Mouse (Mus musculus) midbrain, embryonic 14.5 days (tissue): ENCODE measurements around the gene Dnajc15. TPM values are rescaled to one million over a fixed set of nuclear protein-coding genes. Genes with fewer than 3 reads are reported as not detected.

ENCODE experiments used
- ATAC-seq: fragments of 200-750 bp; cut with Nextera tagmentation; 2 replicates; pipeline ENCODE4 v1.8.0; 2017; ENCODE audit warnings: moderate number of reproducible peaks, moderate library complexity; ENCODE audit not compliant: low FRiP score, low TSS enrichment
- DNase-seq: peaks from one replicate; pipeline ENCODE4 v3.0.0-alpha.2; 2015
- H3K27ac ChIP-seq: fragments of 300-500 bp; sonication (generic); replicated peaks from 2 replicates; pipeline ENCODE4 v1.5.1; 2014; ENCODE audit warnings: mild to moderate bottlenecking, low read depth, low read length, moderate library complexity
- H3K27me3 ChIP-seq: fragments of 300-500 bp; sonication (generic); 2 replicates; pipeline ENCODE4 v1.6.1; 2014; ENCODE audit warnings: low read length, control low read depth, mixed read lengths; ENCODE audit not compliant: control insufficient read depth, insufficient read depth
- H3K36me3 ChIP-seq: fragments of 300-500 bp; sonication (generic); 2 replicates; pipeline ENCODE4 v1.6.1; 2014; ENCODE audit warnings: low read length, control low read depth; ENCODE audit not compliant: control insufficient read depth, insufficient read depth
- H3K4me1 ChIP-seq: fragments of 300-500 bp; sonication (generic); 2 replicates; pipeline ENCODE4 v1.6.1; 2014; ENCODE audit warnings: mild to moderate bottlenecking, antibody characterized with exemption, low read length, control low read depth; ENCODE audit not compliant: control insufficient read depth, insufficient read depth
- H3K4me2 ChIP-seq: fragments of 300-500 bp; sonication (generic); 2 replicates; pipeline ENCODE4 v1.6.1; 2014; ENCODE audit warnings: mild to moderate bottlenecking, low read length, moderate library complexity
- H3K4me3 ChIP-seq: fragments of 300-500 bp; sonication (generic); replicated peaks from 2 replicates; pipeline ENCODE4 v1.5.1; 2014; ENCODE audit warnings: low read depth, low read length
- H3K9ac ChIP-seq: fragments of 300-500 bp; sonication (generic); replicated peaks from 2 replicates; pipeline ENCODE4 v1.6.1; 2014; ENCODE audit warnings: mild to moderate bottlenecking, low read length, moderate library complexity
- H3K9me3 ChIP-seq: fragments of 300-500 bp; sonication (generic); 2 replicates; pipeline ENCODE4 v1.6.1; 2016; ENCODE audit warnings: low read length, control low read depth, mixed read lengths; ENCODE audit not compliant: control insufficient read depth
- WGBS: fragments of 180-500 bp; shearing (Covaris S2); extraction: QIAGEN DNeasy Blood & Tissue Kit; methylation state at CpG from one replicate; pipeline ENCODE4 v1.1.7; 2014; 5-methylcytosine and 5-hydroxymethylcytosine counted together
- polyA plus RNA-seq: library from polyadenylated mRNA; unstranded; fragments of >200 nt; fragmentation: Nextera tagmentation; extraction: Ambion mirVana; gene quantifications from 2 replicates; pipeline ENCODE4 v1.2.1, GENCODE M21; 2014

Dnajc15 gene
- polyA plus RNA-seq, 1 experiment from 2014 or later: 87.6 TPM

DNA sequence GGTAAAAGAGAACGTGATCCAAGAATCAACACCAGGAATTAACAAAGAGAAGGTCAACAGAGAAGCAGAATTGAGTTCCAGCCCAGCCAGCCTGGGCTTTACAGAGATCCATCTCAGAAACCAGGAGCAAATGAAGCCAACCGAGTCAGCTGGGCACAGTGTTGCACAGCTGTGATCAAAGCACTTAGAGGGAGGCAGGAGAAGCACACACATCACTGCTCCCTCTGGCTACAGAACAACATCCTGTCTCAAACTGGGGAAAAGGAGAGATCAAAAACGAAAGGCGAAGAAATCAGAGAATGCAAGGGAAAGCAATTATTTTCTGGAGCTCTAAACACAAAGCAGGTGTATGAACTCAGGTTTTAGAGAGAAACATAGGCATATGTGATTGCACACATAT, 28.7 kb downstream of the Dnajc15 start:
- Histone ChIP-seq H3K4me2 (no peak overlapping the region), H3K27me3 (no peaks in the 10 kb centered on the region), H3K4me3 (no peak overlapping the region), H3K27ac (no peak overlapping the region), H3K36me3 (no peaks in the 10 kb centered on the region), H3K9ac (no peak overlapping the region), H3K4me1 (no peaks in the 10 kb centered on the region), H3K9me3 (no peaks in the 10 kb centered on the region)
- DNase-seq (no peak), ATAC-seq (no peak)
- WGBS: 54% methylated on average over 4 of the region's 4 CpGs

DNA sequence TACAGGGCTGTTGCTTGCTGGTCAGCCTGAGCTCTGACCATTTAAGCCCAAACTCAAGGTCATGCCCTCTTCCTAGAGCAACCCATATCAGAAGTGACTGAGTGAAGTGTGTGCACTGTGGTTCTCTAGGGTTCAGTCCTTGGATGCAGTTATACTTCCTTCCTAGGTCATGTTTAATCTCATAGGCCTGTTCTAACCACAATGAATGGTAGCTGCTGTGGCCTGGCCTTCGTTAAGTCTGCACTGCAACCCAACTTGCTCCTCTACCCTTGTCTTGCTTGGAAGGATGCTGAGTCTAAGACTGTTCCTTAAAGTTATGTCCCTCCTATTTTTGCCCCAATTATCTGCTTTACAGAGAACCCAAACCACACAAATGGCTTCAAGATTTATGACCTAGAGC, 29.4 kb downstream of the Dnajc15 start:
- Histone ChIP-seq H3K9me3 (no peaks in the 10 kb centered on the region), H3K27me3 (no peaks in the 10 kb centered on the region), H3K36me3 (no peaks in the 10 kb centered on the region), H3K4me3 (no peak overlapping the region), H3K27ac (no peak overlapping the region), H3K4me1 (no peaks in the 10 kb centered on the region), H3K4me2 (no peak overlapping the region), H3K9ac (no peak overlapping the region)
- 84% methylated on average over 1 of the region's 1 CpGs for WGBS
- ATAC-seq (no peak), DNase-seq (no peak)

DNA sequence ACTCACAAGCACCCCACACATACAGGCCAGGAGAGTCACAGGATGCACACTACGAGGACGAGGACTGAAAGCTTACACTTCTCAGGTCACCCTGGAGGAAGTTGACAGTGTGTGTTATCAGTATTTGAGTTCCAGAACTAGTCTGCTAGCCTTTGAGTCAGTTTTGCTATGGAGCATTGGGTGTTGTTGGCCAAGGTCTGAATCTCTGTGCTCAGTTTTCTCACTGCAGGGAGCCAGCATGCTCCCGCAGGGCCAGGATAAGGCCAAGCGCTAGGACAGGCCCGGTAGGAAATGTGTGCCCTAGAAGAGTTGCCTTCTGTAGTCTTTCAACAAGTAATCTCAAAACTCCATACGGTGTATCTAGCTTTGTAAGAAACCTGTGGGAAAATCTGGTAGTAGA, 34.4 kb downstream of the Dnajc15 start:
- Histone ChIP-seq H3K4me2 (no peak overlapping the region), H3K4me3 (no peak overlapping the region), H3K27me3 (no peaks in the 10 kb centered on the region), H3K27ac (no peak overlapping the region), H3K9me3 (no peaks in the 10 kb centered on the region), H3K36me3 (no peaks in the 10 kb centered on the region), H3K9ac (no peak overlapping the region), H3K4me1 (no peaks in the 10 kb centered on the region)
- ATAC-seq (no peak), DNase-seq (no peak)
- 88% methylated on average over 6 of the region's 6 CpGs for WGBS

DNA sequence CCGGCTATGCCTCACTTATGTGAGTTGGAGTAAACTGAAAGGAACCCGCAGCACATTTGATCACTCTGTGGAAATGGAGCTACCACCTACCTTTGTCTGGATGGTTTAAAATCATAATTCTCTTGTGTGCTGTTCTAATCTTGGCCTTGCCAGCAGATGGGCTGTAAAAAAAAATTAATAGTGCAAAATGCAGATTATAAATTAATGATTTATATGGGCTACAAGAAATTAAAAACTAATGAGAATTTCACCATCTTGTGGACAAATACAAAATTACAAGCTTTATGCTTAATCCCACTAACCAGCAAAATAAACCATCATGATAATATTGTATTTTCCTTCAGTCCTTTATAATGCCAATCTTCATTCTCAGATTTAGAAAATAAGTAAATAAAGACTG, 34.8 kb downstream of the Dnajc15 start:
- Histone ChIP-seq H3K9me3 (no peaks in the 10 kb centered on the region), H3K4me3 (no peak overlapping the region), H3K4me2 (no peak overlapping the region), H3K36me3 (no peaks in the 10 kb centered on the region), H3K27me3 (no peaks in the 10 kb centered on the region), H3K4me1 (no peaks in the 10 kb centered on the region), H3K9ac (no peak overlapping the region), H3K27ac (no peak overlapping the region)
- WGBS: 93% methylated on average over 2 of the region's 2 CpGs
- DNase-seq: peak; percentile 63
- ATAC-seq: no peak

DNA sequence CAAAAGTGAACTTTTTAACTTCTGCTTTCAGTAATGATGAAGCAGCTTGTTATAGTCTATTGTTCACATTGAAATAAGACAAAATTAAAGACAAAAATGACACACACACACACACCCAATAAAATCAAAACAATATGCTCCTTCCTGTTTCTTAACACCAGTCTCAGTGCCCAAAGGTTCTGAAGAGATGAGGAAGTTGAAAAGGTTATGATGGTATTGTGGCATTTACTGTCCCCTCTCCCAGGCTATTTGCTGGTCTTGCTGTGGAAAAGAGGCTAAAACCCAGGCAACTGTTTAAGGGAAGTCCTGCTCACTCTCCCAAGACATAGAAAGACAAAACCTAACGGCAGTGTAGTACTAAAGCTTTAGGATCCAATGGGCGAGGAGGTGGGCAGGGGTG, 38.1 kb downstream of the Dnajc15 start:
- no peak overlapping the region for H3K9ac ChIP-seq
- H3K27ac ChIP-seq: no peak overlapping the region
- no peaks in the 10 kb centered on the region for H3K36me3 ChIP-seq
- H3K4me1 ChIP-seq: no peaks in the 10 kb centered on the region
- no peak overlapping the region for H3K4me2 ChIP-seq
- WGBS: 86% methylated on average over 2 of the region's 2 CpGs
- H3K27me3 ChIP-seq: no peaks in the 10 kb centered on the region
- DNase-seq (no peak), ATAC-seq (no peak)
- no peak overlapping the region for H3K4me3 ChIP-seq
- H3K9me3 ChIP-seq: no peaks in the 10 kb centered on the region

DNA sequence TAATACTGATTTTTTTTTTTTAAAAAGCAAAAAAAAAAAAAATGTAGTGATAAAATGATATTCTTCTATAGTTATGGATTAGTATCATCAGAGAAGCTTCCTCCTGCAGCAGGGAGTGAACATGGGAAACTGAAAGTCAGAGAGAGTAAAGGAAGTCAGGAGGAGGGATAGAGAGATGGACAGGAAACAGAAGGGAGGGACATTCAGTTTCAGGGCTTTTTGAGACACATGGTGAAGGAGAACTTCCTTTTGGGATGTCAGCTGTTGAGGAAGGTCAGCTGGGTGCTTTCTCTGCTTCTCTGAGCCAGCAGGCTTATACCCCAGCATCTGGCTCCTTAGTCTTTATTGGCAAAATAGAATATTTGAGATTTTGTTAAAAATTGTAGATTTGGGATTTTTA, 42.6 kb downstream of the Dnajc15 start:
- Histone ChIP-seq H3K27ac (no peak overlapping the region), H3K4me2 (no peak overlapping the region), H3K36me3 (no peaks in the 10 kb centered on the region), H3K9me3 (no peaks in the 10 kb centered on the region), H3K4me3 (no peak overlapping the region), H3K27me3 (no peaks in the 10 kb centered on the region), H3K9ac (no peak overlapping the region), H3K4me1 (no peaks in the 10 kb centered on the region)
- DNase-seq (no peak), ATAC-seq (no peak)

DNA sequence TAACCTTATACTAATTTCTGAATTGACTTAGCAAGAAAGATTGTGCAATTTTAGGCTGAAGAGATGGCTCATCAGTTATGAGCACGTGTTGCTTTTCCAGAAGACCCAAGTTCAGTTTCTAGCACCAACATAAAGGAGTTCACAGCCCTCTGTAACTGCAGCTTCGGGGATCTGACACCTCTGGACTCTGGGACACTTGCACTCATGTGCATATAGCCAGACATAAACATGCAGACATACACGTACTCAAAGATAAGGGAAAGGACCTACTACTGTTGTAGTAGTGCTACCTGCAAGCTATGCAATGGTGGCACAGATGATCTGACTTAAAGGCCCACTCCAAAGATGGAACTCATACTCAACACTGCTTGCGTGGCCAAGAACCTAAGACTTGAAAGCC, 43.0 kb downstream of the Dnajc15 start:
- no peaks in the 10 kb centered on the region for H3K9me3 ChIP-seq
- H3K9ac ChIP-seq: no peak overlapping the region
- H3K27ac ChIP-seq: no peak overlapping the region
- DNase-seq (no peak), ATAC-seq (no peak)
- WGBS: 92% methylated on average over 4 of the region's 4 CpGs
- no peaks in the 10 kb centered on the region for H3K4me1 ChIP-seq
- H3K4me3 ChIP-seq: no peak overlapping the region
- H3K36me3 ChIP-seq: no peaks in the 10 kb centered on the region
- no peak overlapping the region for H3K4me2 ChIP-seq
- H3K27me3 ChIP-seq: no peaks in the 10 kb centered on the region

DNA sequence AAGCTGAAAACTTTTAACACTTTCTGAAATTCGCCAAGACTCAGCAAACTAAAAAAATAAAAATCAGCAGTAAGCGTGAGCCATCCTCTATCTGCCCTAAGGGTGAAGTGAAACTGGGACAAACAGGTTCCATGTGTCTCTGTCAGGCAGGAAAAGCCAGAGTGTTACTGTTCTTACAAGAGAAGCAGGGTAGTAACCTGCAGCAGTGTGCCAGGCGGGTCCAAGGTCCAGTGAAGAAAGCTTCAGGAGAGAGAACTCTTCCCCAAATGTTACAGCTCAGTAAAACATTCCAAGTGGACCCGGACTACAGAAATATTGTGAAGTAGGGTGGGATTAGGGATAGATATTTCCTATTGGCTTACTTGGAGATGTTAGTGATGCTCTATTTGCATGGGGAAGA, 45.3 kb downstream of the Dnajc15 start:
- Histone ChIP-seq H3K4me2 (no peak overlapping the region), H3K4me3 (no peak overlapping the region), H3K9me3 (no peaks in the 10 kb centered on the region), H3K27me3 (no peaks in the 10 kb centered on the region), H3K4me1 (peaks cover 2% of the 10 kb centered on the region; the same call in 1 of the 2 replicates), H3K36me3 (no peaks in the 10 kb centered on the region), H3K27ac (no peak overlapping the region), H3K9ac (no peak overlapping the region)
- no peak for ATAC-seq
- no peak for DNase-seq
- WGBS: 92% methylated on average over 4 of the region's 4 CpGs

DNA sequence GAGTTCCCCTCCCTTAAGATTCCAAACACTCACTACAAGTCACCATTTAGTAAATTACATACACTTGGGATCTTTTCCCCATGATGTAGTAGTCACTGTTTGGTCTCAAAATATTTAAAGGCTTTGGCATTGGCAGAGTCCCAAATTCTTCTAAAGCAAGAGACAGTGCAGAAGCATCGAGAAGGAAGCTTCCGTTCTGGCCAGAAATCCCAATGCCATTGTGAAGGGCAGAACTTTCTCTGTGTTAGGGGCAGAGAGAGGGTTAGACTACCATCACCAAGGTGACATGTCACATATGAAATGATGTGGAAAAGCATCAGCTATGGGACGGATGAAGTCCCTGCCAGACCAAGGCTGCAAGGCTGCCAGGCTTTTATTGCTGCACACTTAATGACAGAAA, 49.0 kb downstream of the Dnajc15 start:
- Histone ChIP-seq H3K4me2 (no peak overlapping the region), H3K4me3 (no peak overlapping the region), H3K9me3 (no peaks in the 10 kb centered on the region), H3K4me1 (peaks cover 2% of the 10 kb centered on the region; the same call in 1 of the 2 replicates), H3K27ac (no peak overlapping the region), H3K36me3 (no peaks in the 10 kb centered on the region), H3K9ac (no peak overlapping the region), H3K27me3 (no peaks in the 10 kb centered on the region)
- ATAC-seq (no peak), DNase-seq (no peak)
- 81% methylated on average over 3 of the region's 3 CpGs for WGBS
